Mouse (Mus musculus): ENCODE measurements at regions not wholly inside any gene's neighbourhood (a gene's known extent, or its start where the extent isn't known, plus 50 kb on each side); places are given as distances from the start of the nearest gene placed in this dataset.

GRCm38 (mm10) chr3:104712711-104713110 lies 68.1 kb upstream of the Ppm1j start:
- H3K27me3 ChIP-seq (replicated peaks) = peaks cover 13% of the 10 kb centered on the region
- peaks cover 27% of the 10 kb centered on the region for H3K9me3 ChIP-seq
- H3K4me1 ChIP-seq = peaks cover 13% of the 10 kb centered on the region
- no peak overlapping the region for H3K4me3 ChIP-seq (replicated peaks)
- no peaks in the 10 kb centered on the region for H3K36me3 ChIP-seq (replicated peaks; ENCODE audit: low read length)
- no peak for TF ChIP-seq FLI1 (IDR thresholded peaks at IDR 0.05; ENCODE audit: low read length)
- no peak for TF ChIP-seq GATA1 (IDR thresholded peaks at IDR 0.05; ENCODE audit: borderline replicate concordance, low read length)

- Histone ChIP-seq H3K9me3 (peaks cover 20% of the 10 kb centered on the region), H3K27me3 (replicated peaks) (peaks cover 17% of the 10 kb centered on the region), H3K4me3 (replicated peaks) (peak overlapping the region; percentile 57), H3K36me3 (replicated peaks; ENCODE audit: low read length) (no peaks in the 10 kb centered on the region), H3K4me1 (peaks cover 14% of the 10 kb centered on the region)
- TF ChIP-seq FLI1 (IDR thresholded peaks at IDR 0.05; ENCODE audit: low read length) = no peak
- TF ChIP-seq GATA1 (IDR thresholded peaks at IDR 0.05; ENCODE audit: borderline replicate concordance, low read length) = no peak
Observed at GRCm38 (mm10) chr3:104713836-104714631, 66.8 kb upstream of the Ppm1j start.

- no peak for TF ChIP-seq GATA1 (IDR thresholded peaks at IDR 0.05; ENCODE audit: borderline replicate concordance, low read length)
- no peak for TF ChIP-seq FLI1 (IDR thresholded peaks at IDR 0.05; ENCODE audit: low read length)
- Histone ChIP-seq H3K36me3 (replicated peaks; ENCODE audit: low read length) (no peaks in the 10 kb centered on the region), H3K27me3 (replicated peaks) (peaks cover 17% of the 10 kb centered on the region), H3K9me3 (peaks cover 13% of the 10 kb centered on the region), H3K4me3 (replicated peaks) (peak overlapping the region; percentile 51), H3K4me1 (peaks cover 14% of the 10 kb centered on the region)
Observed at GRCm38 (mm10) chr3:104714679-104715326, 66.1 kb upstream of the Ppm1j start.
